Mouse (Mus musculus): ENCODE data around the gene Ldlr.

Gene Ldlr

DNA sequence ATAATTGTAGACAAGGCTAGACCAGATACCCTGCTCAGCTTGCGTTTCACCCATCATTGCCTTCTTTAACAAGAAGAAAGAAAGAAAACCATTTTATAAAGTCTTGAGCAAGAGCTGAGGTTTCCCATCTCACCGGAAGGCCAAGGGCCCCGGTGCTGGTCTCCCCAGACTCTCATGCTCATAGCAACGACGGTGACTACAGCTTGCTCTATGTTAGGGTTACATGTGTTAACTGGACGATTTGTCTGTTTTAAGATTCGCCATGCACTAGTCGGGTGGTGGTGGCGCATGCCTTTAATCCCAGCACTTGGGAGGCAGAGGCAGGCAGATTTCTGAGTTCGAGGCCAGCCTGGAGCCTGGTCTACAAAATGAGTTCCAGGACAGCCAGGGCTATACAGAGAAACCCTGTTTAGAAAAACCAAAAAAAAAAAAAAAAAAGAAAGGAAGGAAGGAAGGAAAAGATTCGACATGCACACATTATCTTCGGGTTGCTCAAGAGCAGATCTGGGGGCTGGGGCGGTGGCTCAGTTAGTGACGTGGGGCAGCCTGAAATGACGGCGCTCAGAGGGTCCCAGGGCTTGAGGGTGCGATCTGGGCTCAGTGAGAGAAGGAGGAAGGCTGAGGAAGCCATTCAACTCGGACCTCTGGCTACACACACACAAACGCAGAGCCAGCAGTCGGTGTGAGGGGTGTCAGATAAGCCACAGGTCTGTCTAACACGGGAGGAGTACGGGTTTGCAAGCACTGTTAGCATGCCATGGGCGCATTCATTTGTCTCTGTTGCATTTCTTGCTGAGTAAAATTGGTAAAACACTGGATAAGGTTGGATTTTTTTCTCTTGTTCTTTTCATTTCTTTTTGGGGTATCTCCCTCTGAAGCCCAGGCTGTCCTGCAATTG is 2.2 kb downstream of the Ldlr start:
- no peak for DNase-seq (ENCODE audit: low spot score)

DNA sequence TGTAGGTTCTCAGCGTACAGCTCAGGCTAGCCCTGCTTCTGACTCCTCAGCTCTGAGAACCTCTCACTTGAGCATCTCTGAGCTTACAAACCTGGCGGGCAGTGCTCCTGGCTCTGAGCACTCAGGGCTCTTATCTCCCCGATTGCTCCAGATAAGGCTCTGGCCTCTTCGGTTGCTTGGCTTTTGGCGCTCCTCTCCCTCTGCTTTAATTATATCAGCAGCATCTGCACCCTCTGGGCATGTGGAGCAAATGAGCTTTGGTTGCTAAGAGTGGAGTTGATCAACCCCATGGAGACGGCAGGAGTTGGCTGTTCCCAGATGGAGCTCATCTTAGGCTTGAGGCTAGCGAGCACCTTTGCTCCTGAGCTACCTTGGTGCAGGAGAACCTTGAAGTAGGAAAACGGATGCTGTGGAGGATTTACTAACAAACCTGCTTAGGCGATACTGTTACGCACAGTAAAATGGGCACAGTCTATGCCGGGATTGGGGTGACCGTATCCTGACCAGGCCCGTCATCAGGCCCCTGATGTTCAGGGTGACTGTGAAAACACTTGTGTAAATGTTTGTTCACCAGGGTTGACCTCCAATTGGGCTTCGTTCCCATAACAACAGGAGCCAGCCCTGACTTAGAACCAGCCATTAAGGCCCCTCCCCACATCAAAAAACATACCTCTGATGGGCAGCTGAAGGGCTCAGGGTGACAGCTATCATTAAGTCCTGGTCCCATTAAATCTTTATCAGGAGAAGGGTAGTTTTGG is 3.1 kb downstream of the Ldlr start:
- no peak for DNase-seq (ENCODE audit: low spot score)

DNA sequence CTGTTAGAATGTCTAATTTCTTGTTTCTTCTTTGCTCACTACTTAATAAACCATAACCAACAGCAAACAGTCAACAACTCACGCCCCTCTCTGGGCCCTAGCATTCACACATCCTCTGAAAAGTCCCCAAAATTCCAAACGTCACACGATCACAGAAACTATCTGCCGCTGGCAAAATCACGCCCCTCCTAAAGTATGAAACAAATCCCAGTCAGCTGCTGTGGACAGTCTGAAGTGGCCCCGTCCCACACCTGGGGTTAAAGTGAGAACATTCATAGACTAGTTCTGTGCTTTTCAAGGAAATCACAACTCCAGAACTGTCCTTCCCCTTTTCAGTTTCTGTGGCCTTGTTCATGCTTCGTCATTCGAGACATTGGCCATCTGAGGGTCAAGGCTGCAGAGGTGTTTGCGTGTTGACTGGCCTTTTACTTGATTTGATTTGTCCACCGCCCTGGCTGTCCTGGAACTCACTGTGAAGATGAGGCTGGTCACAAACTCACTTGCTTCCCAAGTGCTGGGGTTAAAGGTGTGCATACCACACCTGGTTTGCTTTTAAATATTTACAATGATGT is 5.1 kb downstream of the Ldlr start:
- DNase-seq (ENCODE audit: low spot score) = no peak

DNA sequence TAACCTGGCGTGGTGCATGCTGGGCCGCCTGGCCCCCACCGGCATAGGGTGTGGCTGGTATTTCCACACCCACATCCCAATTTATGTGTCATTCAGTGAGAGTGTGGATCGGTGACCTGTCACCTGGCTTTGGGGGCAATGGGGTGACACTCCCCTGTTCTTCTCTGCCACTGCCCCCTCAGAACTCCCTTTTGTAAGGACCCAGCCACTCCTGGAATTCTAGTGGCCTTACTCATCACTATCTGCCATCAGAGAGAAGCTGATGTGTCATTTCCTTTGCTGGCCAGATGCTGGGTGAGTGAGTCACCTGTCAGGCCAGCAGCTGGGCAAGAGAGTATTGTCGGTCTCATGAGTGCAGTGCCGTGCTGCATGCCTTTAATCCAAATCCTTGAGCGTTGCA is 6.0 kb downstream of the Ldlr start:
- DNase-seq (ENCODE audit: low spot score) = peak; percentile 41

DNA sequence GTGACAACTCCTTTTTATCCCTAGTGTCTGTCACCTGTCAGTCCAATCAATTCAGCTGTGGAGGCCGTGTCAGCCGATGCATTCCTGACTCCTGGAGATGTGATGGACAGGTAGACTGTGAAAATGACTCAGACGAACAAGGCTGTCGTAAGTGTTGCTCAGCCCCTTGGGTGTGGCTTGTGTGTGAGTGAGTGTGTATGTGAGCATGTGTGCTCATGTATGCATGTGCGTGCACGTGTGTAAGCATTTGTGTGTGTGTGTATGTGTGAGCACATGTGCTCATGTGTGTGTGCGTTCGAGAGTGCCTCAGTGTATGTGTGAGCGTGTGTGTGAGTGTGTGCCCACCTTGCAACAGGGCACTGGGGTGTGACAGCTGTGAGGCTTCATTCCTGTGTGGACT is 9.0 kb downstream of the Ldlr start:
- DNase-seq (ENCODE audit: low spot score) = no peak

DNA sequence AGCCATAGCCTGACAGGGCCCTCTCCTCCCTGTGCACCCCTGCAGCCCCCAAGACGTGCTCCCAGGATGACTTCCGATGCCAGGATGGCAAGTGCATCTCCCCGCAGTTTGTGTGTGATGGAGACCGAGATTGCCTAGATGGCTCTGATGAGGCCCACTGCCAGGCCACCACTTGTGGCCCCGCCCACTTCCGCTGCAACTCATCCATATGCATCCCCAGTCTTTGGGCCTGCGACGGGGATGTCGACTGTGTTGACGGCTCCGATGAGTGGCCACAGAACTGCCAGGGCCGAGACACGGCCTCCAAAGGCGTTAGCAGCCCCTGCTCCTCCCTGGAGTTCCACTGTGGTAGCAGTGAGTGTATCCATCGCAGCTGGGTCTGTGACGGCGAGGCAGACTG is 10.2 kb downstream of the Ldlr start:
- DNase-seq (ENCODE audit: low spot score) = no peak

- no peak for DNase-seq (ENCODE audit: low spot score)
These were observed 10.7 kb downstream of the Ldlr start for GRCm38 (mm10) chr9:21733989-21734388.

DNA sequence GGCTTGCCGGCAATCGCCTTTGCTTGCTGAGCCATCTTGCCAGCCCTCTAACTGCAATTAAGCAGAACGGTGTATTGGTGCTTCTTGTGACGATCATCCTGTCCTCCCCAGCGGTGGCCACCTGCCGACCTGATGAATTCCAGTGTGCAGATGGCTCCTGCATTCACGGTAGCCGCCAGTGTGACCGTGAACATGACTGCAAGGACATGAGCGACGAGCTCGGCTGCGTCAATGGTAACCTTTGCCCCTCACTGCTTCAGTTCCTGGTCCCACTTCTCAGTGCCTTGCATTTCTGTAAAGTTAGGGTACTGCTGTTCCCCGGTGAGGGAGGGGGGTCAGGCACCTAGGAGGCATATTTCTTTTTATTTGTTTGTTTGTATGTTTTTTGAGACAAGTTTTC is 11.8 kb downstream of the Ldlr start:
- DNase-seq (ENCODE audit: low spot score) = no peak

DNA sequence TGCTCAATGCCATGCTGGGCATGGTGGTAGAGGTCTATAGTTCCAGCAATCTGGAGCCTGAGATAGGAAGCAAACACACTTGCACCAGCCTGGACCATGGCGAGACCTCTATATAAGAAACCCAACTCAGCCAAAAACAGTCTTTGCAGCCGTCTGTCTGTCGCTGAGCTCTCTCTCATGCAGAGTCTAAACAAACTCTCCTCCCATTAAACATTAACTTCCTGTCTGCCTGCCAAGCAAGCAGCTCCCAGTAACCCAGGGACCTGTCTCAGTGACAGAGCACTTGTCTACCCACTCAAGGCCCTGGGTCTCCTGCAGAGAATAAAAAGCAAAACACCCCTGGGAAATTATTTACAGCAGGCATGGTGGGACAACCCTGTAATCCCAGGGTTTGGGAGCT is 13.3 kb downstream of the Ldlr start:
- no peak for DNase-seq (ENCODE audit: low spot score)

DNA sequence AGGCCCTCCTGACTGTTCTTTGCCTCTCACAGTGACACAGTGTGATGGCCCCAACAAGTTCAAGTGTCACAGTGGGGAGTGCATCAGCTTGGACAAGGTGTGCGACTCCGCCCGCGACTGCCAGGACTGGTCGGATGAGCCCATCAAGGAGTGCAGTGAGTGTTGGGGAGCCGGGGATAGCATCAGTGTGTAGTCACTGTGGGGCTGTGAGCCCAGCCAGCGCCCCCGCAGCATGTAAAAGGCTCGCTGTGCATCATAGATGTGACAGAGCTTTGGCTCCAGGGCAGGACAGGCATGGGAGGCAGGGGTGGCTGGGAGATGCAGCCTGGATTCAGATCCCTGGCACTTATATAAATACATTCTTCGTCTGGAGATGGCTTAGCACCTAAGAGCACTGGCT is 13.9 kb downstream of the Ldlr start:
- DNase-seq (ENCODE audit: low spot score) = no peak

GRCm38 (mm10) chr9:21738776-21739175 is 15.5 kb downstream of the Ldlr start:
- no peak for DNase-seq (ENCODE audit: low spot score)

- no peak for DNase-seq (ENCODE audit: low spot score)
These were observed 17.1 kb downstream of the Ldlr start for GRCm38 (mm10) chr9:21740427-21740826.

DNA sequence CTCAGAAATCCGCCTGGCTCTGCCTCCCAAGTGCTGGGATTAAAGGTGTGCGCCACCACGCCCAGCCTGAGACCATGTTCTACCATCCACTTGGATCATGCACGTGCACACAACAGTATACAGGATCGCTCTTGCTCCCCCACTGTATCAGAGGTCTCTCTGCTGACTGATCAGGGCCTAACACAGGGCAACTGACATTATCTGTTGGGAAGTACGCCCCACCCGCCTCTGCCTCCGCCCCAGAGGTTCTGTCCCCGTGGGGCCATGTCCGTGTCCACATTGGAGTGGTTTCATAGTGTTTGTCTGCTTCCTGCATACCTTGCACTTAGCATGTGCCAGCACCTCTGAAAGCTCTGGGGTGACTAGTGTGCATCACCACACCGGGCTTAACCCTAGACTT is 18.2 kb downstream of the Ldlr start:
- no peak for DNase-seq (ENCODE audit: low spot score)

- DNase-seq (ENCODE audit: low spot score) = no peak
These were observed 24.0 kb downstream of the Ldlr start for GRCm38 (mm10) chr9:21747238-21747774.

GRCm38 (mm10) chr9:21748033-21748432 is 24.8 kb downstream of the Ldlr start:
- DNase-seq (ENCODE audit: low spot score) = no peak

- DNase-seq (ENCODE audit: low spot score) = no peak
These were observed 25.2 kb downstream of the Ldlr start for GRCm38 (mm10) chr9:21748491-21748890.

DNA sequence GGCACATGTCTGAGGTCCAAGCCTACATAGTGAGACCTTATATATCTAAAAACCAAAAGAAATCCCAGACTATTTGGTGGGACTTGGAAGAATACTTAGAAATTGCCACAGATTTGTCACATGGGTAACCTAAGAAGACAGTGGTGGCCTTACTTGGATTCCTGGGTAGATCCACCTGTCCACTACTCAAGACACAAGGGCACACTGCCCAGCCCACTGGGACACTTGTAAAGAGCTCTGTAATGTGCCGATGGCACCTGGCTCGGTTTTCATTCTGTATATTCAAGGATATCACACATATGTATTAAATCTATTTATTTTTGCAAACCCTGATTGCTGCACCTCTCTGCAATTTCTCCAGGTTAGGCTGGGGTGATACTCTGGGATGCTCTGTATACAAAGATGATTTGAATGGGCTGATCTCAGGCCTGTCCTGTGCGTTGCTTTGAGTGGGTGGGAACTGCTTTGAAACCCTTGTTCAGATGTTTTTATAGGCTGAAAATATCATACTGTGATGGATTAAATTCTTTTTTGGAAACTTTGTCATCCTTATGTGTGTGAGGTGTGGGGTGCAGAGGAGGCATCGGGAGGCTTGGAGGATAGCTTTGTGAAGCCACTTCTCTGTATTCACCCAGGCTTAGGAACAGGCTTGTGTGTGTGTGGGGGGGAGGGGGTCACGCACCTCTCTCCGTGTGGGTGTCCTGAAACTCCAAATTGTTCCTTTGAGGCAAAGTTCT is 26.3 kb downstream of the Ldlr start:
- no peak for DNase-seq (ENCODE audit: low spot score)

DNA sequence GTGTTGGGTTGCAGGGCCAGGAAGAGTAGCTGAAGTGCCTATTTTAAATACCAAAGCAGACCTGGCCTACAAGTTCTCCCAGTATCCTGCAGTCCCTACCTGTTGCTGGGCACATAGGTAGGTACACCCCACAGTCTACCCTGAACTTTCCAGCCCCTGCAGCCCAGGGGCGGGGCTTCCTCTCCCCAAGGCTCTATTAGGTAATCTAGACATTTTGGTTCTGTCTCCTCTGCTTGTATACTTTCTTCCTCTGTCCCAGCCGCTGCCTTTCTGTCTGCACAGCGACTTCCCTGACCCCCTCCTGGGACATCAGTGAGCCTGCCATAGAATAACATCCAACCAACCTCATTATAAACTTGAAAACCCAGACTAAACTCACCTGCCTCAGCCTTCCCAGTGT is 27.1 kb downstream of the Ldlr start:
- DNase-seq (ENCODE audit: low spot score) = no peak

DNA sequence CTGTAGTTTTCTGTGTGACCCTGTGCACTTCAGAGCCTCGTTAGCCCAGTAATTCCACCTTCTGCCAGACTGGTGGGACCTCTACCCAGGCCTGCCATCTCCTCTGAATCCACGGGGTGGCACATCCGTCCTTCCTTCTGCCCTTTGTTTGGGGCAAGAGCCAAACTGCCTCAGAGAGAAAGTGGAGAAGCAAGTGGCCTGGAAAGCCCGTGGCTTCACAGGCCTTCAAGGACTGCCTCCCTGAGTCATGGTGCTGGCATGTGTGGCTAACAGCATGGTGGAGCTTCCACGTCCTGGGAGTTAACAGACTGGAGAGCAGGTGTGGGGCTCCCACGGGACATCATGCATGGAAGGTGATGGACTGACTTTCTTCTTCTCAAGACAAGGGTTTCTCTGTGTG is 28.1 kb downstream of the Ldlr start:
- no peak for DNase-seq (ENCODE audit: low spot score)

GRCm38 (mm10) chr9:21752252-21752792 is 29.0 kb downstream of the Ldlr start:
- DNase-seq (ENCODE audit: low spot score) = no peak

GRCm38 (mm10) chr9:21754003-21754402 is 30.7 kb downstream of the Ldlr start:
- peak; percentile 77 for DNase-seq (ENCODE audit: low spot score)

Data from urinary bladder, postnatal 25 days (tissue).